Mouse (Mus musculus): ENCODE data around the gene Lamtor2. TPM values are rescaled to one million over a fixed set of nuclear protein-coding genes. Genes with fewer than 3 reads are reported as not detected.

The Lamtor2 gene
- polyA plus RNA-seq, 1 experiment from 2014 or later = 86.9 TPM

GRCm38 (mm10) chr3:88552082-88552645, 710 bp downstream of the Lamtor2 start:
- Histone ChIP-seq H3K27me3 (ENCODE audit: control insufficient read depth, insufficient read depth, low read length) (no peaks in the 10 kb centered on the region), H3K4me3 (ENCODE audit: low read depth, low read length) (peak overlapping the region; percentile 80), H3K4me2 (peak overlapping the region; percentile 87), H3K4me1 (ENCODE audit: control insufficient read depth, insufficient read depth, low read length) (peaks cover 14% of the 10 kb centered on the region), H3K9ac (ENCODE audit: low read depth, low read length) (peak overlapping the region; percentile 93), H3K27ac (ENCODE audit: low read depth, low read length) (peak overlapping the region; percentile 98), H3K36me3 (ENCODE audit: control insufficient read depth, insufficient read depth, low read length) (peaks cover 16% of the 10 kb centered on the region), H3K9me3 (replicated peaks; ENCODE audit: control insufficient read depth, low read length) (no peaks in the 10 kb centered on the region)
- WGBS (ENCODE audit: insufficient replicate concordance) = 21% methylated on average over 16 of the region's 16 CpGs
- ATAC-seq (replicated peaks; ENCODE audit: insufficient number of reproducible peaks, low FRiP score, low TSS enrichment) = no peak

GRCm38 (mm10) chr3:88551586-88551985, 1.3 kb downstream of the Lamtor2 start:
- Histone ChIP-seq H3K4me1 (ENCODE audit: control insufficient read depth, insufficient read depth, low read length) (peaks cover 14% of the 10 kb centered on the region), H3K27ac (ENCODE audit: low read depth, low read length) (no peak overlapping the region), H3K27me3 (ENCODE audit: control insufficient read depth, insufficient read depth, low read length) (no peaks in the 10 kb centered on the region), H3K4me3 (ENCODE audit: low read depth, low read length) (no peak overlapping the region), H3K9ac (ENCODE audit: low read depth, low read length) (no peak overlapping the region), H3K4me2 (peak overlapping the region; percentile 87), H3K36me3 (ENCODE audit: control insufficient read depth, insufficient read depth, low read length) (peaks cover 10% of the 10 kb centered on the region), H3K9me3 (replicated peaks; ENCODE audit: control insufficient read depth, low read length) (no peaks in the 10 kb centered on the region)
- no peak for ATAC-seq (replicated peaks; ENCODE audit: insufficient number of reproducible peaks, low FRiP score, low TSS enrichment)
- WGBS (ENCODE audit: insufficient replicate concordance) = 78% methylated on average over 4 of the region's 4 CpGs

GRCm38 (mm10) chr3:88548180-88548917, 4.5 kb downstream of the Lamtor2 start, which contains the start of gene Rab25:
TSS of gene Rab25 (minus strand) at chr3:88548300.
- no peak within 1 kb of the TSS for H3K4me2 ChIP-seq
- H3K9ac ChIP-seq (ENCODE audit: low read depth, low read length) = no peak within 1 kb of the TSS
- no peak within 1 kb of the TSS for H3K27ac ChIP-seq (ENCODE audit: low read depth, low read length)
- H3K36me3 ChIP-seq (ENCODE audit: control insufficient read depth, insufficient read depth, low read length) = no peaks in the 10 kb centered on the region
- no peaks in the 10 kb centered on the region for H3K27me3 ChIP-seq (ENCODE audit: control insufficient read depth, insufficient read depth, low read length)
- no peak within 1 kb of the TSS for H3K4me3 ChIP-seq (ENCODE audit: low read depth, low read length)
- no peaks in the 10 kb centered on the region for H3K9me3 ChIP-seq (replicated peaks; ENCODE audit: control insufficient read depth, low read length)
- peaks cover 4% of the 10 kb centered on the region; the same call in 1 of the 2 replicates for H3K4me1 ChIP-seq (ENCODE audit: control insufficient read depth, insufficient read depth, low read length)
- ATAC-seq (replicated peaks; ENCODE audit: insufficient number of reproducible peaks, low FRiP score, low TSS enrichment) = no peak
- WGBS (ENCODE audit: insufficient replicate concordance) = 46% methylated on average over 18 of the region's 18 CpGs

- ATAC-seq (replicated peaks; ENCODE audit: insufficient number of reproducible peaks, low FRiP score, low TSS enrichment) = no peak
- Histone ChIP-seq H3K9me3 (replicated peaks; ENCODE audit: control insufficient read depth, low read length) (no peaks in the 10 kb centered on the region), H3K4me2 (no peak overlapping the region), H3K9ac (ENCODE audit: low read depth, low read length) (no peak overlapping the region), H3K27me3 (ENCODE audit: control insufficient read depth, insufficient read depth, low read length) (no peaks in the 10 kb centered on the region), H3K4me3 (ENCODE audit: low read depth, low read length) (no peak overlapping the region), H3K27ac (ENCODE audit: low read depth, low read length) (no peak overlapping the region), H3K4me1 (ENCODE audit: control insufficient read depth, insufficient read depth, low read length) (no peaks in the 10 kb centered on the region; the same call in 1 of the 2 replicates), H3K36me3 (ENCODE audit: control insufficient read depth, insufficient read depth, low read length) (no peaks in the 10 kb centered on the region)
- 64% methylated on average over 6 of the region's 6 CpGs for WGBS (ENCODE audit: insufficient replicate concordance)
Measured at GRCm38 (mm10) chr3:88546674-88547418, 6.0 kb downstream of the Lamtor2 start.

GRCm38 (mm10) chr3:88544955-88545591, 7.8 kb downstream of the Lamtor2 start:
- 62% methylated on average over 20 of the region's 20 CpGs for WGBS (ENCODE audit: insufficient replicate concordance)
- H3K27ac ChIP-seq (ENCODE audit: low read depth, low read length) = no peak overlapping the region
- no peaks in the 10 kb centered on the region for H3K27me3 ChIP-seq (ENCODE audit: control insufficient read depth, insufficient read depth, low read length)
- no peak overlapping the region for H3K9ac ChIP-seq (ENCODE audit: low read depth, low read length)
- H3K4me3 ChIP-seq (ENCODE audit: low read depth, low read length) = no peak overlapping the region
- H3K9me3 ChIP-seq (replicated peaks; ENCODE audit: control insufficient read depth, low read length) = no peaks in the 10 kb centered on the region
- ATAC-seq (replicated peaks; ENCODE audit: insufficient number of reproducible peaks, low FRiP score, low TSS enrichment) = no peak
- H3K4me2 ChIP-seq = no peak overlapping the region; the same call in 1 of the 2 replicates
- H3K36me3 ChIP-seq (ENCODE audit: control insufficient read depth, insufficient read depth, low read length) = peaks cover 2% of the 10 kb centered on the region; the same call in 1 of the 2 replicates
- H3K4me1 ChIP-seq (ENCODE audit: control insufficient read depth, insufficient read depth, low read length) = peaks cover 2% of the 10 kb centered on the region

- Histone ChIP-seq H3K4me2 (no peak overlapping the region; the same call in 1 of the 2 replicates), H3K9ac (ENCODE audit: low read depth, low read length) (no peak overlapping the region), H3K9me3 (replicated peaks; ENCODE audit: control insufficient read depth, low read length) (no peaks in the 10 kb centered on the region), H3K36me3 (ENCODE audit: control insufficient read depth, insufficient read depth, low read length) (peaks cover 4% of the 10 kb centered on the region; the same call in 1 of the 2 replicates), H3K4me3 (ENCODE audit: low read depth, low read length) (no peak overlapping the region), H3K27me3 (ENCODE audit: control insufficient read depth, insufficient read depth, low read length) (no peaks in the 10 kb centered on the region), H3K4me1 (ENCODE audit: control insufficient read depth, insufficient read depth, low read length) (peaks cover 5% of the 10 kb centered on the region), H3K27ac (ENCODE audit: low read depth, low read length) (no peak overlapping the region)
- ATAC-seq (replicated peaks; ENCODE audit: insufficient number of reproducible peaks, low FRiP score, low TSS enrichment) = no peak
- WGBS (ENCODE audit: insufficient replicate concordance) = 35% methylated on average over 5 of the region's 5 CpGs
Measured at GRCm38 (mm10) chr3:88544514-88544913, 8.4 kb downstream of the Lamtor2 start.

GRCm38 (mm10) chr3:88543651-88544410, 9.0 kb downstream of the Lamtor2 start:
- Histone ChIP-seq H3K9me3 (replicated peaks; ENCODE audit: control insufficient read depth, low read length) (no peaks in the 10 kb centered on the region), H3K27ac (ENCODE audit: low read depth, low read length) (no peak overlapping the region), H3K27me3 (ENCODE audit: control insufficient read depth, insufficient read depth, low read length) (no peaks in the 10 kb centered on the region), H3K9ac (ENCODE audit: low read depth, low read length) (no peak overlapping the region), H3K36me3 (ENCODE audit: control insufficient read depth, insufficient read depth, low read length) (peaks cover 4% of the 10 kb centered on the region; the same call in 1 of the 2 replicates), H3K4me3 (ENCODE audit: low read depth, low read length) (no peak overlapping the region), H3K4me1 (ENCODE audit: control insufficient read depth, insufficient read depth, low read length) (peaks cover 5% of the 10 kb centered on the region), H3K4me2 (no peak overlapping the region)
- ATAC-seq (replicated peaks; ENCODE audit: insufficient number of reproducible peaks, low FRiP score, low TSS enrichment) = no peak
- 65% methylated on average over 5 of the region's 5 CpGs for WGBS (ENCODE audit: insufficient replicate concordance)

- no peak for ATAC-seq (replicated peaks; ENCODE audit: insufficient number of reproducible peaks, low FRiP score, low TSS enrichment)
- Histone ChIP-seq H3K27me3 (ENCODE audit: control insufficient read depth, insufficient read depth, low read length) (no peaks in the 10 kb centered on the region), H3K9me3 (replicated peaks; ENCODE audit: control insufficient read depth, low read length) (no peaks in the 10 kb centered on the region), H3K27ac (ENCODE audit: low read depth, low read length) (no peak overlapping the region), H3K4me2 (no peak overlapping the region), H3K4me3 (ENCODE audit: low read depth, low read length) (no peak overlapping the region), H3K9ac (ENCODE audit: low read depth, low read length) (no peak overlapping the region), H3K36me3 (ENCODE audit: control insufficient read depth, insufficient read depth, low read length) (peaks cover 9% of the 10 kb centered on the region), H3K4me1 (ENCODE audit: control insufficient read depth, insufficient read depth, low read length) (peaks cover 8% of the 10 kb centered on the region)
- WGBS (ENCODE audit: insufficient replicate concordance) = 78% methylated on average over 8 of the region's 8 CpGs
Measured at GRCm38 (mm10) chr3:88543174-88543573, 9.7 kb downstream of the Lamtor2 start.
